Mouse (Mus musculus) E14TG2a.4 (cell line): ENCODE measurements around the gene Esp38.

Source experiments
- CTCF ChIP-seq: conservative IDR thresholded peaks from 2 replicates; pipeline ENCODE4 v1.5.1; 2014; ENCODE audit warnings: low read length
- NANOG ChIP-seq: IDR thresholded peaks from 2 replicates; pipeline ENCODE4 v1.6.1; 2014; ENCODE audit warnings: borderline replicate concordance, low read length, mixed read lengths
- POU5F1 ChIP-seq: IDR thresholded peaks from 2 replicates; pipeline ENCODE4 v1.6.1; 2014; ENCODE audit warnings: low read length, borderline replicate concordance

GRCm38 (mm10) chr17:39950220-39950619, at the start of gene Esp38:
- TF ChIP-seq CTCF (no peak), NANOG (no peak), POU5F1 (no peak)
